Mouse (Mus musculus) forebrain, postnatal 0 days (tissue): ENCODE data around the gene Zyg11b. TPM values are rescaled to one million over a fixed set of nuclear protein-coding genes. Genes with fewer than 3 reads are reported as not detected.

Source experiments
- ATAC-seq: fragments of 200-750 bp; cut with Nextera tagmentation; 2 replicates; pipeline ENCODE4 v1.8.0; 2017; ENCODE audit warnings: mild to moderate bottlenecking, moderate library complexity
- DNase-seq: peaks from one replicate; pipeline ENCODE4 v3.0.0-alpha.2; 2015
- H3K27ac ChIP-seq: fragments of 300-500 bp; sonication (generic); 2 replicates; pipeline ENCODE4 v1.5.1; 2014; ENCODE audit warnings: low read depth, mild to moderate bottlenecking, antibody characterized with exemption, low read length, moderate library complexity, mixed read lengths
- H3K27me3 ChIP-seq: fragments of 300-500 bp; sonication (generic); 2 replicates; pipeline ENCODE4 v1.6.1; 2014; ENCODE audit warnings: mild to moderate bottlenecking, low read length, mixed read lengths; ENCODE audit not compliant: insufficient read depth
- H3K36me3 ChIP-seq: fragments of 300-500 bp; sonication (generic); 2 replicates; pipeline ENCODE4 v1.6.1; 2014; ENCODE audit warnings: mild to moderate bottlenecking, moderate library complexity; ENCODE audit not compliant: insufficient read depth
- H3K4me1 ChIP-seq: fragments of 300-500 bp; sonication (generic); 2 replicates; pipeline ENCODE4 v1.6.1; 2014; ENCODE audit warnings: antibody characterized with exemption; ENCODE audit not compliant: insufficient read depth
- H3K4me2 ChIP-seq: fragments of 300-500 bp; sonication (generic); 2 replicates; pipeline ENCODE4 v1.6.1; 2014; ENCODE audit warnings: low read depth, mild to moderate bottlenecking, moderate library complexity
- H3K4me3 ChIP-seq: fragments of 300-500 bp; sonication (generic); 2 replicates; pipeline ENCODE4 v1.5.1; 2014; ENCODE audit warnings: low read depth, low read length, mixed read lengths
- H3K9ac ChIP-seq: fragments of 300-500 bp; sonication (generic); 2 replicates; pipeline ENCODE4 v1.6.1; 2014; ENCODE audit warnings: mild to moderate bottlenecking
- H3K9me3 ChIP-seq: fragments of 300-500 bp; sonication (generic); 2 replicates; pipeline ENCODE4 v1.6.1; 2016; ENCODE audit warnings: low read length
- CTCF ChIP-seq: sonication (generic); IDR thresholded peaks from 2 replicates; pipeline ENCODE4 v1.5.1; 2016; ENCODE audit warnings: antibody characterized with exemption, control low read depth, low read depth
- WGBS: fragments of 180-500 bp; shearing (Covaris S2); extraction: QIAGEN DNeasy Blood & Tissue Kit; methylation state at CpG from one replicate; pipeline ENCODE4 v1.1.7; 2014; 5-methylcytosine and 5-hydroxymethylcytosine counted together
- polyA plus RNA-seq: library from polyadenylated mRNA; unstranded; fragments of >200 nt; fragmentation: Nextera tagmentation; extraction: Ambion mirVana; gene quantifications from 2 replicates; pipeline ENCODE4 v1.2.1, GENCODE M21; 2015
- total RNA-seq: library from RNA; depleted of rRNA; stranded (reverse); fragments of >200 nt; gene quantifications from 2 replicates; pipeline ENCODE4 v1.2.3, GENCODE M21; 2014

Zyg11b gene
- total and polyA plus RNA-seq, 2 experiments from 2014 or later, result 23.8 to 151 TPM

- DNase-seq, result no peak
- H3K36me3 ChIP-seq, result no peaks in the 10 kb centered on the region
- no peak overlapping the region for H3K9ac ChIP-seq
- H3K4me1 ChIP-seq, result no peaks in the 10 kb centered on the region
- H3K27me3 ChIP-seq, result no peaks in the 10 kb centered on the region
- no peaks in the 10 kb centered on the region for H3K9me3 ChIP-seq
- no peak for TF ChIP-seq CTCF
- H3K4me3 ChIP-seq, result no peak overlapping the region
- ATAC-seq, result no peak
- H3K4me2 ChIP-seq, result no peak overlapping the region
- no peak overlapping the region for H3K27ac ChIP-seq
- WGBS, result 90% methylated on average over 3 of the region's 3 CpGs
Observed at GRCm38 (mm10) chr4:108276973-108277372, 23.9 kb downstream of the Zyg11b start.

GRCm38 (mm10) chr4:108272286-108272685 lies 28.6 kb downstream of the Zyg11b start:
- H3K27me3 ChIP-seq, result no peaks in the 10 kb centered on the region
- no peak overlapping the region for H3K9ac ChIP-seq
- 79% methylated on average over 4 of the region's 4 CpGs for WGBS
- H3K36me3 ChIP-seq, result peaks cover 11% of the 10 kb centered on the region
- no peak for TF ChIP-seq CTCF
- no peaks in the 10 kb centered on the region for H3K4me1 ChIP-seq
- H3K4me2 ChIP-seq, result no peak overlapping the region
- ATAC-seq (no peak), DNase-seq (no peak)
- no peak overlapping the region for H3K27ac ChIP-seq
- no peaks in the 10 kb centered on the region for H3K9me3 ChIP-seq
- H3K4me3 ChIP-seq, result no peak overlapping the region

- no peak overlapping the region for H3K4me3 ChIP-seq
- no peak for ATAC-seq
- no peak overlapping the region for H3K27ac ChIP-seq
- TF ChIP-seq CTCF, result no peak
- no peaks in the 10 kb centered on the region for H3K4me1 ChIP-seq
- H3K27me3 ChIP-seq, result no peaks in the 10 kb centered on the region
- no peaks in the 10 kb centered on the region for H3K9me3 ChIP-seq
- no peak for DNase-seq
- H3K36me3 ChIP-seq, result peaks cover 39% of the 10 kb centered on the region
- H3K4me2 ChIP-seq, result no peak overlapping the region
- WGBS, result 97% methylated on average over 7 of the region's 7 CpGs
- H3K9ac ChIP-seq, result no peak overlapping the region
Observed at GRCm38 (mm10) chr4:108265774-108266173, 35.1 kb downstream of the Zyg11b start.

- no peak overlapping the region for H3K27ac ChIP-seq
- H3K27me3 ChIP-seq, result no peaks in the 10 kb centered on the region
- ATAC-seq, result no peak
- no peak overlapping the region for H3K9ac ChIP-seq
- H3K4me2 ChIP-seq, result no peak overlapping the region
- TF ChIP-seq CTCF, result peak; percentile 35
- no peak overlapping the region for H3K4me3 ChIP-seq
- DNase-seq, result no peak
- H3K4me1 ChIP-seq, result no peaks in the 10 kb centered on the region
- WGBS, result 88% methylated on average over 6 of the region's 6 CpGs
- H3K9me3 ChIP-seq, result no peaks in the 10 kb centered on the region
- peaks cover 60% of the 10 kb centered on the region for H3K36me3 ChIP-seq
Observed at GRCm38 (mm10) chr4:108253317-108253716, 47.6 kb downstream of the Zyg11b start.

- ATAC-seq, result no peak
- no peak overlapping the region for H3K9ac ChIP-seq
- H3K4me3 ChIP-seq, result no peak overlapping the region
- H3K27ac ChIP-seq, result no peak overlapping the region
- no peaks in the 10 kb centered on the region for H3K9me3 ChIP-seq
- H3K4me2 ChIP-seq, result no peak overlapping the region
- WGBS, result 97% methylated on average over 9 of the region's 9 CpGs
- H3K27me3 ChIP-seq, result no peaks in the 10 kb centered on the region
- no peaks in the 10 kb centered on the region for H3K4me1 ChIP-seq
- no peak for DNase-seq
- no peak for TF ChIP-seq CTCF
- H3K36me3 ChIP-seq, result peaks cover 55% of the 10 kb centered on the region
Observed at GRCm38 (mm10) chr4:108250501-108250900, 50.4 kb downstream of the Zyg11b start.

- Histone ChIP-seq H3K4me2 (no peak overlapping the region), H3K9me3 (no peaks in the 10 kb centered on the region), H3K27me3 (no peaks in the 10 kb centered on the region), H3K36me3 (peaks cover 64% of the 10 kb centered on the region), H3K9ac (no peak overlapping the region), H3K27ac (no peak overlapping the region), H3K4me3 (no peak overlapping the region), H3K4me1 (no peaks in the 10 kb centered on the region)
- ATAC-seq, result 0 out of 2 replicates have a peak, but pooled peaks have one; percentile 42
- WGBS, result 95% methylated on average over 3 of the region's 3 CpGs
- peak; percentile 52 for TF ChIP-seq CTCF
- peak; percentile 20 for DNase-seq
Observed at GRCm38 (mm10) chr4:108249314-108249713, 51.6 kb downstream of the Zyg11b start.

- H3K4me3 ChIP-seq, result no peak overlapping the region
- no peak overlapping the region for H3K27ac ChIP-seq
- TF ChIP-seq CTCF, result no peak
- DNase-seq (no peak), ATAC-seq (no peak)
- WGBS, result 90% methylated on average over 3 of the region's 3 CpGs
- no peaks in the 10 kb centered on the region for H3K4me1 ChIP-seq
- no peaks in the 10 kb centered on the region for H3K9me3 ChIP-seq
- H3K9ac ChIP-seq, result no peak overlapping the region
- H3K27me3 ChIP-seq, result no peaks in the 10 kb centered on the region
- H3K4me2 ChIP-seq, result no peak overlapping the region
- peaks cover 67% of the 10 kb centered on the region for H3K36me3 ChIP-seq
Observed at GRCm38 (mm10) chr4:108233654-108234053, 67.2 kb downstream of the Zyg11b start.
